Mouse (Mus musculus) ES-CJ7 (cell line): ENCODE results near the gene Nalcn.

Experiments
- DNase-seq: peaks from one replicate; pipeline ENCODE4 v3.0.0; 2011; ENCODE audit warnings: low read depth, low spot score

The Nalcn gene

DNA sequence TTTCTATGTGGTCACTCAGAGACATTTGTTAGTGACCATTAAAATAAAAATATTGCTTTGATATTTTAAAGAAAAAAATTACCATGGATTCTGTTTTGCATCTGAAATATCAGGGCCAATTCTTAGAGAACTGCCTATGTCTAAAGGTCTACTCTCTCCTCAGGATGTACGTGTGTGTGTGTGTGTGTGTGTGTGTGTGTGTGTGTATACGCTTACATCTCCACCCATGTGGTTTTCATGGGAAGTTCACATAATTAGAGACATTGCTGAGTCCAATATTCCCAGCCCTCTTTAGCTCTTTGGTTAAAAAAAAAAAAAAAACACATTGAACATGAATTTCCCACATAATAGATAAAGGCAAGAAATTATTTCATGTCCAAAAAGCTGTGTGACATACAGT is 114.0 kb downstream of the Nalcn start:
- no peak for DNase-seq

DNA sequence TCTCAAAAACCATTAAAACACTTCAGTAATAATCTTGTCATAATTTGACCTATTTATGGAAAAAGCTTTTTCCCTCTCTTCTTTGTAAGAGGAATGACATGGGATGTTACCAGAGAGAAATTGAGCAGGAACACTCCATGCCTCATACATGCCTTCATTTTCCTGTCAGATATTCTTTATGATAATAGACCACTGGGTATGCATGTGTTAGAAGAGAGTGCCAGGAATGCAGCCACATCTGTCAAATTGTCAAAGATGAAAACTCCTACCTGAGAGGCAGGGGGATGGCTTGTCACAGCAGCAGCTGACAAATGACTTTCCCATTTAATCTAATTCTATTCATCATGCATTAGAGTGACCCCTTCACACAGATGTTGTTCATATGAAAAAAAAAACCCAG is 131.4 kb downstream of the Nalcn start:
- DNase-seq, result no peak

DNA sequence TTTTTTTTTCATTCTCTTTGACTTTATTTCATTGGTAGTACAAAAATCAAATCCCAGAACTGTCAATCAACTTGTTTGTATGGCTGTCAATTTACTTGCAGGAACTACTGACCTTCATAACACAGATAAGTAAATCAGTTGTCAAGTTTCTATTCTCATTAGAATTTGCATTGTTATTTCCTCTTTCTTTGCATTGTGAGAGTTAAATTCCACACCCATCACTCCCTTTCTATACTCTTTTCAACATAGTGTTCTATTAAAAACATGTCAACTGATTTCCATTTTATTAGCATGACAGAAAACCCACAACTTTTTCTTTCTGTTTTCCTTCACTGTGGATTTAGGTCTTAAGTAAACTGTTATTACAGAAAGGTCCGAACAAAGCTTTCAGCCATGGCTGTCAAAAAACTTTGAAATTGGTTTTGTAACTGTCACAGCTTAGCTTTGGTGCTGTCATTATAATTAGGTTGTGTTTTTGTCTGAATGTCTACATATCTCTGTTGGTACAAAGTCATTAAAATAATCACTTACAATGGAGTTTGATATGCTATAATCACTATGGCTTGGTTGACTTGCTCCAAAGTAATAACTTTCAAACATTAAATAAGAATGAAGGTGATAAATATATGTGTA is 138.3 kb downstream of the Nalcn start:
- no peak for DNase-seq

DNA sequence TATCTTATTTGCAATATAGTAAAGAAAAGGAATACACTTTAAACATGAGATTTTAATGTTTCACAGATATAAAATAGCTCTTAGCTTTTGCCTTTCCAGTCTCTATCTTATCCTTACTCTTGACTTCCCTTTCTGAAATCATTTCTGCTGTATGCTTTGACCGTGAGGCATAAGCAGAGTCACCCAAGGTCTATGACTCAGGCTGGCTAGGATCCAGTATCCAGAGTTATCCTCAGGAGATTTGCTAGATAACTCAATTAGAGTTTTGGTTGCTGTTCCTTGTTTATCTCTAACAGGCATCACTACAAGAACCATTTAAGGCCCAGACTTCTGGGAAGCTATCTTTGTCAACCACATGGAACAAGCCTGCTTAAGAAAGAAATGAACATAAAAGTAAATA is 164.9 kb downstream of the Nalcn start:
- no peak for DNase-seq

DNA sequence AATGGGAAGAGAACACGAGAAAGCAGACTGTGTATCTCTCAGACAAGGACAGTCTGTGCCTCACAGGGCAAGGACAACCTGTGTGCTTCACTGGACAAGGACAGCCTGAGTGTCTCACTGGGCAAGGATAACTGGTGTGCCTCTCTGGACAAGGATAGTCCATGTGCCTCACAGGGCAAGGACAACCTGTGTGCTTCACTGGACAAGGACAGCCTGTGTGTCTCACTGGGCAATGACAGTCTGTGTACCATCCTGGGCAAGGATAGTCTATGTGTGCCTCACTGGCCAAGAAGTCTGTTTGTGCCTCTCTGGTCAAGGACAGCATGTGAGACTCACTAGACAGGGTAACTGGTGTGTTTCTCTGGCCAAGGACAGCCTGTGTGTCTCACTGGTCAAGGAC is 180.9 kb downstream of the Nalcn start:
- no peak for DNase-seq

DNA sequence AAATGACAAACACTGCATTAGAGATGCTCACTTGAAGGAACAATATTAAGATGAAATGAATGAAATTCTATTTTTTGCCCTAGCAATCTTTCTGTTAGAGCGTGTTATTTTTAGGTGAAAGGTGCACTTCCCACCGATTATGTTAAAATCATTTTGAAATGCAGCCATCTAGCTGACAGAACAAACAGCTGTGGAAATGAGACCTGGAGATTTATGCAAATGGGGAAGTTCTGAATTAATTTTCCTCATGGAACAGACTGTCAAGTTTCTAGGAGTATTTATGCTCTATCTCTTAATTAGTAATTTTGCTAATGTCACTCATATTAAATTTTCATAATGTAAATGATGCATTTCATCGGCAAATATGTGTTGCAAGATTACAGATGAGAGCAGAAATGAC is 191.4 kb downstream of the Nalcn start:
- DNase-seq, result no peak

DNA sequence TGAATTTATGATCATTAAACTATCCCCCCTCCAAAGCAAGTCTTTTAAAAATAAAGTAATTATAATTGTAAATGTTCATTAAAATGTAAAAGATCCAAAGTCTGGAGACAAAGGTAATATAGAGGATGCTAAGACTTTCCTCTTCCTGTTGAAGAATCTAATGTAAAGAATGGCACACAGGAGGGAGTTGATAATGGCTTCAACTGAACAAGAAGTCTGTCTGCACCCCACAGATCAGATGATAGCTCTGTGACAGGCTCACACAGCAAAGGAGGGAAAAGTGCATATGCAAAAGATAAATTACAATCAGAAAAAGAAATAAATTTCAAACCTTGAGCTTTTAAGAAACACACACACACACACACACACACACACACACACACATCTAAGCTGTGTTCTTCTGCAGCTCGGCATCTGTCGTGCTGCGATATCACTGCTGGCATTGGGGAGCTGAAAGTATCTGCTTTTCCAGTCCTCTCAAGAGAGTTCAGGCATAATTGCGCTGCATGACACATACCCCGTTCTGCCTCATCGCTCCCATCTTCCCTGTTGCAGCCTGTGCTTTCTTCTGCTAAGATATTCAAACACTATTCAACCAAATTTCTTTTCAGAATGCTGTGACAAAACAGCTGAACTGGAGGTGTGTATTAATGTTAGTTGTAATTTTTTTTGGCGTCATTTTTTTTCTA is 250.6 kb downstream of the Nalcn start:
- DNase-seq, result no peak

DNA sequence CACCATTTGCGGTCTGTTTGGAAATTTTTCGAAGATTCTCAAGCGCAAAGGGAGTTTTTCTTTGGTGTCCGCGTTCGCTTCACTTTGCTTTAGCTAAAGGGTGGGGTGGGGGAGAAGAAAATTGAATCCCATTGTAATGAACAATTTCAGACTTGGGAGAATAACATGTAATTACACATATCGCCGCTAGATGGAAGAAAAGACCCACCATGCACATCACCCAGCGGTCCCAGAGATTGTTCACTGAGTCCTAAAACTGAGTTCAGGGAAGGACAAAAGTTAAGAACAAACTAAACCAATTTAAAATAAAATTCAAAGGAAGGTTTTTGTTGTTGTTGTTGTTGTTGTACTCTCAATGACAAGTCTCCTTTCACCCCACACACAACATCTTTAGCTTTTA is 255.4 kb downstream of the Nalcn start:
- DNase-seq, result peak; percentile 46

DNA sequence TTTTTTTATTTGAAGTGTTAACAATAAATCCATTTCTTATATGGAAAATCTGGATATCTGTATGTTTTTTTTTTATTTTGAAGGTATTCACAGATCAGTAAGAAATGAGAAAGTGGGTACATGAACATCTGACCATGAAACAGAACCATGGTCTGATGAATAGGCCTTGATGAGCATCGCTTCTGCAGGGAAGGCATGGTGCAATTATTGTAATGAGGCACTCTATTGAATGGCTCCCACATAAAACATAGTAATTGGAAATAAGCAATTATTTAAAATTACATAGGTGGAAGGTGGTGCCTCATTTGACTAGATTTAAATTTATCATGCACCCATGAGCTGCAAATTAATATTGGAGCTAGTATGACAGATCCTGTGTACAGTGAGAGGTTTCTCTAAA is 267.3 kb downstream of the Nalcn start:
- DNase-seq, result no peak

DNA sequence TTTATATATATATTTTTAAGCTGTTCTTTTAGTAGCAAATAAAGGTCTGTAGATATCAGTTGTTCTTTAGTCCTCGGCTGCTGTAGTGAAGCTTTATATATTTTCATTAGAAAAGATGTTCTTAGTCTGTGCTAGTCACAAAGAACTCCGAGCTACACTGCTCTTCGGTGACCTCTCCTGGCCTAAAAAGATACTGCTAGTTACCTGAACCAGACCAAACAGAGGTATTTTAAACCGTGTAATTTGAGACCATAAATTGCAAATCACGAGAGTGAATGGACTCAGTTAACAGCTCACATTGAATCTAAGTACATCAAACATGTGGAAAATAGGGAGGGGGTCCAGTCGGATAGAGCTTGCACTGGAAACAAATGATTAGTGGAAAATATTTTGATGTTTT is 274.0 kb downstream of the Nalcn start:
- peak; percentile 34 for DNase-seq

DNA sequence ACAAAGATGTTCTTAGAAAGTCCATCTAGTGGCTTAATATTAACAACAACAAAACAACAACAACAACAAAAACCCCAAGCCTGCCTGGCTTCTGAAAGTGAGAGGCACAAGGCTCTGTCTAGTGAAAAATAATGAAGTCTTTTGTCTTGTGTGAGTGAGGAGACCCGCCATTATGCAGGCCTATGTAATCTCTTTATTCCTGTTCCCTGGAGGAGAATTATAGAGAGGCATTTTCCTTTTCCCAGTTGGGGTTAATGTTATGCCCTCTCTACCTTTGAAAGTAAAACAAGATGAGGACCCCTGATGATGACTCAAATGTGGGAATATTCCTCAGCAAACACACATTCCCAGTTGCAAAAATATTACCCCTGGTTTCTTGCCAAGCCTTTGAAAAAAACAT is 295.1 kb downstream of the Nalcn start:
- no peak for DNase-seq

DNA sequence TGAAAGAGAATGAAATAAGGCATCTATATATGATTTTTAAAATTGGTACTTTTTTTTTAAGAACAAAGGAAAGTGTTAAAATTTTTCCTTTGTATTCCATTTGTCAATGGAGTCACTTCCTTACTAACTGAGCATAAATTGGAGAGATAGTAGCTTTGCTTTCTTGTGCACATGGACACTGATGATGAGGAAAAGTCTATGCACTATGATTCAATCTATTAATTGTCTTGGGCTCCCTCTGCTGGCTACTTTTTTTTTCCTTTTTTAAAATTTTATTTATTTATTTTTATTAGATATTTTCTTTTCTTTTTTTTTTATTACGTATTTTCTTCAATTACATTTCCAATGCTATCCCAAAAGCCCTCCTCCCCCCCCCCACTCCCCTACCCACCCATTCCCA is 312.6 kb downstream of the Nalcn start:
- no peak for DNase-seq

DNA sequence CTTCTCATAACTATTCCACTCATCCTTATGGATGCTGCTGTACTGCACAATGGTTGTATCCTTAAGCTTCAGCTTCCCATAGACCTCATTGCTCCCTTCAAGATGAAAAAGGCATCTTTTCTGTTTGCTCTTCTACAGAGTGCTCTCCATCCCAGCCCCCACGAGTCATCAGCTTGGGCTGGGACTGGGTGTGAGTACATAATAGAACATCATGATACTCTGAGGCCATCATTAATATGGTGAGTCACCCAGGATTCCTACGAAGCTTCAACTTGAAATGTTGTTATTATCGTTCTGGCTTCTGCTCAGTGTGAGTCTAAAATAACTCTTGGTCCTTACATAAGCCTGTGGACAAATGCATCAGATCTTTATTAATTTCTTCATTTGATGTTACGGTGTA is 314.6 kb downstream of the Nalcn start:
- DNase-seq, result no peak

DNA sequence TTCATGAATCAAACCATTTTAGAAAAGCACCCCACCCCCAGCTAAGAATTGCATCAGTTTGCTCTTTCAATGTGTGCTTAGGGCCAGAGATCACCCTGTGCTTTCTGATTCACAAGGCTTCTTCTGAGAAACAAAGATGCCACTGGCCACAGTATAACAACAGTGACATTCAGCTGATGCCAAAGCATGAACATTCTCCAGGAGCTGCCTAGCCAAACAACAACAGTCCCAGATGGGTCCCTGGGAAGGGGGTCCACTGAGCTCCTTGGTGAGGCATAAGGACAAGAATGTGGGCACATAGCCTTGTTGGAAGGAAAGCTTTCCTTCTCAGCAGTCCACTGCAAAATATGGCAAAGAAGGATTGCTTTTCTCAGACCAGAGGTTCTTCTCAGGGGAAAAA is 330.9 kb downstream of the Nalcn start:
- DNase-seq, result no peak

DNA sequence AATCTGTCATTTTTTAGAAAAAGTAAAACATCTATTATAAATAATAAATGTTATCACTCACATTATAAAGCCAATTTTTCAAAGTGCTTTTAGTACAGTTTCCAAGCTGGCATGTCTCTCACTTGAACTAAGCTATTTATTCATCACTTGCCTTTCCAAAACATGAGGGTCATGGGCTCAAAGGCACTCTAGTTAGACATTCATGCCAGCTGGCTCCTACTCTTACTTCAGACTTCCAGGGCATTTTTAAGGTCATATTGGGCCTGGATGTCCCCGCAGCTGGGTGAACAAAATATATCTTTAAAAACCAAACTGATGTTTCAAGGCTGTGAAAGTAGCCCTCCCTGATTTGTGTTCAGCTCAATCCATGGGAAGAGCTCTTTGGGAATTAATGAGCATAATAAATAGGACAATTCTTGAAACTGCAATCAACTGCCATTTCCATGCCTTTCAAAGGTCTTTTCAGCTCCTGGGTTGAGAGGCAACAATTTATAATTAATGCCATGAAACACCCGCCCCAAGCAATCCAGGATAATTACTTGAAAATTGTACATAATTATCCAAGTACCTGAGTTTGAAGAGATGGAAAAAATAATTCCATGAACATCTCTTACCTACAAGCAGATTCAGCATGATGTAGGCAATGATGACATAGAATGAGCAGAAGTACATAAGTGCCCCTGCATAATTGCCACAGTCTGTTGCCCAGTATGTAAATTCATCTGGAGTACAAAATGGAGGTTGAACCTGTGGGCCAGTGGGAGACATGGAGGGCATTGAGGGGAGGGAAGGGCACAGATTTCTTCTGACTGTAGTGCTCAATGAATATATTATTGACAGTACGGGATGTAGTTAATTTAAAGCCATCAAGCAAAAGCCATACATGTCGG is 335.6 kb downstream of the Nalcn start:
- DNase-seq, result no peak

DNA sequence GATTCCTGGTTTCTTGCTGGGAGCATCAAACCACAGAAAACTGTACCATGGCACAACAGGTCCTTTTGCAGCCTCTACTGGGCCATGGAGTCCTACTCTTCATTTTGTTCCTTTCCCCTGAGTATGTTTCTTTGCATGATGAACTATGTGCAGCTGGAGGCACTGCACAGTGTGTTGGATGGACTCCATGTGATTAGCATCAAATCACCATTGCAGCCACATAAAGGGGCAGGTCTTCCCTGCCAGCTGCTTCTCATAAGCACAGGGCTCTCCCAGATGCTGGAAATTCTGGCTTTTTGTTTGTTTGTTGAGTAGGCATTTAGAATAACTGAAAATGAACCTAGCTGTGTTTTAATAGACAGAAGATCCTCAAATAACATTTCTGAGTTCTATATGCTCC is 344.8 kb downstream of the Nalcn start:
- no peak for DNase-seq

DNA sequence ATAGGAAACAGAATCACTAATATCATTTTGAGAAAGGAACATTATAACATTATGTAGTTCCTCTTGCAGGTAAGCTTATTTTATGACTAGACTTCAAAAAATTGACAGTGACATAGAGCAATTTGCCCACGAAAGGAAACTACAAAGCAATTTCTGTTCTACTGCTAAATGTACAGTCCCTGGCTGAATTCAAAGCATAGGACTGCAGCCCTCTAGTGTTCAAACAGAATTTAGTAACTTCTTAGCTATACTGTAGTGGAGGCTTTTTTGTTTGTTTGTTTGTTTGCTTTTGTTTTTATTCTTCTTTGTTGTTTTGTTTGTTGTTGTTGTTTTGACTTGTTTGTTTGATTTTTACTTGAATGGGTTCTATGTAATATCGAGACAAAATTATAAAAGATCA is 354.8 kb downstream of the Nalcn start:
- DNase-seq, result peak; percentile 4

DNA sequence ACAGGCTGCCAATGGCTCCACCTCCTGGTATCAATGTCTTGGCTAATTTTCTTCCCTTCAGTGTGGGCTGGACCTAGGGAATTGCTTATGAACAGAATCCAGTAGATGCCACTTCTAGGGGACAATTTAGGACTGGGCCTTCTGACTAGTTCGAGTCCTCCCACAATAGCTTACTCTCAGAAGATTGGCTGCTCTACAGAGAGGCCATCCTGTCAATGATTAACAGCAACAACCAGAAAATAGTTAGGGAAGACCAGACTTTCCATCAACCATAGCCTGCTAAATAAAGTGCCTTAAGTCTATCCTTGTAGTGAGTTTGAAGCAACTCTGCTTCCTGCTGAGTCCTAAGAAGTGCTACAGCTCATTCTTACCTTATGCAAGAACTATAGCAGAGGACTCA is 386.2 kb downstream of the Nalcn start:
- DNase-seq, result no peak

DNA sequence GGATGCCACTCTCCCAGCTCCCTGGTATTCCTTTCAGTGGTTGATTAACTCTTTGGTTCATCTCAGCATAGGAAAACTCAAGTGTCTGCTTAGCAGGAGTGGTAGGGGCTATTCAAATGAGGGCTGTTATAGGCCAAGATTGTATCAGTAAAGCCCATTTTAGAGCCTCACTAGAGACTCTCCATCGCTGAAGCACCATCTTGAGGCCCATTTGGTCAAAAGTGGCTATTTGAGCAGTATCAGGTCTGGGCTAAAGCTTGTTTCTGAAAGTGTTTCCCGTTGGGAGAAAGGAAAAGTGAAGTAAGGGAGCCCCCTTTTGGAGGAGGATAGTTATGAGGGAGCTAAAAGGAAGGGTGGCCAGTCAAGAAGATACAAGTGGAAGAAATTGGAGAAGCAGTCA is 387.0 kb downstream of the Nalcn start:
- peak; percentile 19 for DNase-seq

DNA sequence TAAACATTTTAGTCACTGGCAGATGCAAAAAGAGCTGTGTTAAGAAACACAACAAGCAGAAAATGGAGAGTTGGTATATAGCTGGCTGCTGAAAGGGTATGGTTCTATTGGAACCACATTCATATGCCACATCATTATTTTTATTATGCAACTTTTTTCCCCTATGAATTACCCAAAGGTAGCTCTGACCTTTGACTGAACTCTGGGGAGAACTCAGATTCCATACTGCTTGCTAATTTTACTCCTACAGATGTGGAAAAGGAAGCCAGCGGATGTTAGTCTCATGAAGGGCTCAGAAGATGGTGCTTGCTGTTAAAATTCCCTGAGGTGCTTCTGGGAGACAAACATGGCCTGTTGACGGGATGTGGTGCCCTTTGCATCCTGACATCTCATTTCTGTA is 389.9 kb downstream of the Nalcn start:
- DNase-seq, result no peak

DNA sequence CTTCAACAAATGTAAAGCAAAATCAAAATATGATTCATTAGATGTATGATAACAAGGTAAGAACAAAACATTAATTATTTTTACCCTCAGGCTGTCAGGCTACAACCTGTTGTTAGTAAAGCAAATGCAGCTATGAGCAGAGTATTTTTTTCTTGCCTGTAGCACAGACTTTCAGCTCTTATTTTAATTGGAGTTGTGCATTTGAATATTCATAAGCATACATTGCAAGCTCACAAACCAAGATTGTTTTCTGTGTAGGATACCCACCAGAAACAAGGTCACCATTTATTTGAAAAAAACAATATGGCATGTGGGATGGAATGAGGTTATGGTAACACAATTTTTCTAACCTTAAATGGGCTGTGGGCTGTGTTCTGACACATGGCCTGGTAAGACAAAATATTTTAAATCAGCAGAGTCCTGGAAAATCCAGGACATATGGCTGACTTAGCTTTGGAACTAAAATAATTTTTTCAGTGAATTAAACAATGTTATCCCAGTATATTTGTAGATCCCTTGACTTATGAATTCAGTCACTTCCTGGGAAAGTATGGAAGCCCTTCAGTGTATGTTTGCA is 394.2 kb downstream of the Nalcn start:
- no peak for DNase-seq
